Comparison of ENCODE assay signal across 12 mouse cellular contexts in the genomic region with DNA sequence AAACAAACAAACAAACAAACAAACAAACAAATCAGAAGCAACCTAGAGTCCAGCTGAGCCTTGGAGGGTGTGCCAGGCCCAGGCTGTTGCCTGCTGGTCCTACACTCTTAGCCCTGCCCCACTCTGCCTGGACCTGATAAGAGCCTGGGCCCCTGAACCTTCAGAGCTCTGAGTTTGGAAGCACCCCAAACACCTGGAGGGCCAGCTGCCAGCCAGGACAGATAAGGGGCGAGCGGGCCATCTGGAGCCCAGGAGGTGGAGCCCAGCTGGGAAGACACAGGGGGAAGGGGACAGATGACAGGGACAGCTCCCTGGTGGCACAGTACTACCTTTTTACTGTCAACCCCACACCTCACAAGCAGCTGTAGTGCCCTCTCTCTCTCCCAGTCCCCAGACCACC. TPM values are rescaled to one million over a fixed set of nuclear protein-coding genes. Genes with fewer than 3 reads are reported as not detected.
DNase-seq lines count a peak whose midpoint lies in the region; ATAC-seq and TF ChIP-seq lines count a peak whose summit lies in the region.
"Had no signal": no experiment of that assay in that cellular context is flagged by ENCODE, and none has a peak within 500 bp of the region (broad histone marks: within the 10 kb centered on the region; RNA-seq: fewer than 3 reads in every experiment).

No protein-coding gene starts in this region.

- intact Hi-C loops in left cerebral cortex, postnatal 36 days (cut with DNase I): no loop called here

- no peak for DNase-seq in kidney, adult 2 months
- peak; percentile 92 for DNase-seq in c-Kit-positive CD71-positive TER-119-negative erythroid progenitor cells, embryonic 14.5 days (ENCODE audit: low read depth)
- DNase-seq in liver: peak; percentile 95
- DNase-seq in spleen, postnatal 14 days (ENCODE audit: low spot score in 2 of 2): peak; percentile 77 to 80
- DNase-seq in adrenal gland, adult 18-20 months (ENCODE audit: low spot score in 2 of 2): no peak
- DNase-seq in layer of hippocampus, postnatal 25 days (ENCODE audit: extremely low spot score in 1 of 2, low spot score in 1 of 2): no peak
- no peak for DNase-seq in left cerebral cortex, postnatal 36 days (ENCODE audit: low spot score in 2 of 2)
- DNase-seq: kidney, adult 11 months; lung, postnatal 36 days; retina, postnatal 1 day had no signal

- no peak overlapping the region for H3K9ac ChIP-seq in kidney, embryonic 15.5 days

- no peaks in the 10 kb centered on the region; the same call in 1 of the 2 replicates for H3K4me1 ChIP-seq in kidney, embryonic 15.5 days
- H3K4me1 ChIP-seq in kidney, adult 2 months (ENCODE audit: control insufficient read depth, insufficient read depth, low read length): 0 out of 2 replicates have a peak, but pooled peaks cover 2% of the 10 kb centered on the region

- H3K9me3 ChIP-seq in kidney, embryonic 15.5 days (replicated peaks): no peaks in the 10 kb centered on the region

- TF ChIP-seq POLR2A in kidney, adult 2 months (IDR thresholded peaks at IDR 0.05; ENCODE audit: low read depth, low read length): no peak

- H3K4me2 ChIP-seq in kidney, embryonic 15.5 days: no peak overlapping the region

- H3K36me3 ChIP-seq in kidney, embryonic 15.5 days: no peaks in the 10 kb centered on the region
- H3K36me3 ChIP-seq in kidney, adult 2 months (ENCODE audit: control insufficient read depth, insufficient read depth, low read length): no peaks in the 10 kb centered on the region

- peak; percentile 79 for ATAC-seq in kidney, embryonic 15.5 days (replicated peaks; ENCODE audit: low FRiP score)

- TF ChIP-seq CTCF in kidney, adult 2 months (conservative IDR thresholded peaks at IDR 0.05; ENCODE audit: insufficient read depth, insufficient read length, low read depth, low read length): no peak

- no peaks in the 10 kb centered on the region for H3K27me3 ChIP-seq in kidney, embryonic 15.5 days
- H3K27me3 ChIP-seq in kidney, adult 2 months (replicated peaks; ENCODE audit: control insufficient read depth, insufficient read depth, low read length): no peaks in the 10 kb centered on the region

- 60% methylated on average over 2 of the region's 2 CpGs for WGBS in kidney, embryonic 15.5 days
- 71% methylated on average over 2 of the region's 2 CpGs for WGBS in kidney, adult 2 months

- no peak overlapping the region for H3K27ac ChIP-seq in kidney, embryonic 15.5 days
- H3K27ac ChIP-seq in kidney, adult 2 months (ENCODE audit: insufficient read depth, low read depth, low read length): no peak overlapping the region

- no peak overlapping the region for H3K4me3 ChIP-seq in kidney, embryonic 15.5 days (replicated peaks)
- no peak overlapping the region for H3K4me3 ChIP-seq in kidney, adult 2 months (ENCODE audit: insufficient read depth, low read depth, low read length)

RNA-seq across cellular contexts. Expression of a gene that starts 2.4 kb away (rescaled TPM):
- 12.8 and 20.2 TPM in 2 replicates for polyA plus RNA-seq in kidney, embryonic 15.5 days (2015; fragmentation: Nextera tagmentation; extraction: Ambion mirVana)
- 79.5 and 90.6 TPM in 2 replicates for polyA plus RNA-seq in kidney, adult 2 months (2012; rRNA removed)
- total RNA-seq in adrenal gland, adult 18-20 months (2021): under 1 TPM; 0.23 to 0.80 TPM
- under 1 TPM; 0.31 to 0.81 TPM for total RNA-seq in layer of hippocampus, postnatal 25 days (2021)
- under 1 TPM; 0.39 to 0.50 TPM for total RNA-seq in left cerebral cortex, postnatal 36 days (2021)

RNA-seq across cellular contexts. Expression of a gene that starts 29.6 kb away (rescaled TPM):
- polyA plus RNA-seq in kidney, embryonic 15.5 days (2015; fragmentation: Nextera tagmentation; extraction: Ambion mirVana): 2.5 and 4.9 TPM in 2 replicates
- polyA plus RNA-seq in kidney, adult 2 months (2012; rRNA removed): 2.6 and 3.4 TPM in 2 replicates
- 10 to 100 TPM; 40.0 to 45.9 TPM for total RNA-seq in adrenal gland, adult 18-20 months (2021)
- total RNA-seq in layer of hippocampus, postnatal 25 days (2021): 100 to 1,000 TPM; 442 to 490 TPM
- 100 to 1,000 TPM; 469 to 527 TPM for total RNA-seq in left cerebral cortex, postnatal 36 days (2021)
- total RNA-seq: granulocyte monocyte progenitor cell, adult 5-6 weeks had no signal

RNA-seq across cellular contexts. Expression of a gene that starts 44.1 kb away (rescaled TPM):
- 95.3 and 100 TPM in 2 replicates for polyA plus RNA-seq in kidney, embryonic 15.5 days (2015; fragmentation: Nextera tagmentation; extraction: Ambion mirVana)
- polyA plus RNA-seq in kidney, adult 2 months (2012; rRNA removed): 27.0 and 30.3 TPM in 2 replicates
- total RNA-seq in adrenal gland, adult 18-20 months (2021): 100 to 1,000 TPM in 1 of 2 experiments, 10 to 100 TPM in 1; 93.7 to 117 TPM
- total RNA-seq in layer of hippocampus, postnatal 25 days (2021): 100 to 1,000 TPM; 123 to 134 TPM
- total RNA-seq in left cerebral cortex, postnatal 36 days (2021): 100 to 1,000 TPM; 114 to 125 TPM

RNA-seq across cellular contexts. Expression of a gene that starts 44.1 kb away (rescaled TPM):
- 271 and 298 TPM in 2 replicates for polyA plus RNA-seq in kidney, embryonic 15.5 days (2015; fragmentation: Nextera tagmentation; extraction: Ambion mirVana)
- 1,128 and 1,486 TPM in 2 replicates for polyA plus RNA-seq in kidney, adult 2 months (2012; rRNA removed)
- 100 to 1,000 TPM; 461 to 466 TPM for total RNA-seq in adrenal gland, adult 18-20 months (2021)
- total RNA-seq in layer of hippocampus, postnatal 25 days (2021): 10 to 100 TPM; 63.7 to 65.3 TPM
- total RNA-seq in left cerebral cortex, postnatal 36 days (2021): 10 to 100 TPM; 56.7 to 64.8 TPM

Comparison
In these comparisons a context has a peak if more than half of its experiments do, and no peak if none do; other contexts are left out.
1. DNase-seq: peak in c-Kit-positive CD71-positive TER-119-negative erythroid progenitor cells, embryonic 14.5 days (single experiment), liver (single experiment) and spleen, postnatal 14 days (2 of 2); none in kidney, adult 2 months (single experiment), adrenal gland, adult 18-20 months (0 of 2), layer of hippocampus, postnatal 25 days (0 of 2) and left cerebral cortex, postnatal 36 days (0 of 2).
2. RNA of a gene that starts 29.6 kb away (total RNA-seq): 469 to 527 TPM in left cerebral cortex, postnatal 36 days and 442 to 490 TPM in layer of hippocampus, postnatal 25 days; 40.0 to 45.9 TPM in adrenal gland, adult 18-20 months; every median in the first group is over 4 times any median in the second.